Mouse (Mus musculus) spleen, postnatal 0 days (tissue): ENCODE measurements around the gene Mylk2. TPM values are rescaled to one million over a fixed set of nuclear protein-coding genes. Genes with fewer than 3 reads are reported as not detected.

Experiments used
- polyA plus RNA-seq: library from polyadenylated mRNA; unstranded; fragments of >200 nt; fragmentation: Nextera tagmentation; extraction: Ambion mirVana; gene quantifications from 2 replicates; pipeline ENCODE4 v1.2.1, GENCODE M21; 2015

Mylk2 gene
- polyA plus RNA-seq, result 0.04 and 0.12 TPM in 2 replicates

GRCm38 (mm10) chr2:152911031-152911430 lies at the start of gene Mylk2:
TSS of gene Mylk2 (plus strand) at chr2:152911352.

DNA sequence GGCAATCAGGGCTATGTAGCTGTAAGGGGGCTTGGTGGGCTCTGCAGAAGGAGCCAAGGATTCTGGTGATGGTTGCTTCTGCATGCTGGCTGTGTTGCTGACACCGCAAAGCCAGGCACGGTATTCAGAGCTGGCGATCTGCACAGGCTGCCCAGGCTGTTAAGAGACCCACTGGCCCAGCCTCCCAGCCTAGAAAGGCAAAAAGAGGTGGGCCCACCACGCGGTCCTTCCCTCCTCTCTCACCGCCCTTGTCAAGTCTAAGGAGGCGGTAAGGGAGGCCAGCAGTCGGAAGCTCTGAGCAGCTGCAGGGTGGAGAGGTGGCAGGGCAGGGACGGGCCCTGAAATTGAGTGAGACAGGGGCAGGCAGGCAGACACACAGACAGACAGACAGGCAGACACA lies 21.9 kb downstream of the Mylk2 start, which contains the start of gene Foxs1:
Gene Foxs1, minus strand, starts transcription at position 161 of the 400 bp plus-strand sequence.

DNA sequence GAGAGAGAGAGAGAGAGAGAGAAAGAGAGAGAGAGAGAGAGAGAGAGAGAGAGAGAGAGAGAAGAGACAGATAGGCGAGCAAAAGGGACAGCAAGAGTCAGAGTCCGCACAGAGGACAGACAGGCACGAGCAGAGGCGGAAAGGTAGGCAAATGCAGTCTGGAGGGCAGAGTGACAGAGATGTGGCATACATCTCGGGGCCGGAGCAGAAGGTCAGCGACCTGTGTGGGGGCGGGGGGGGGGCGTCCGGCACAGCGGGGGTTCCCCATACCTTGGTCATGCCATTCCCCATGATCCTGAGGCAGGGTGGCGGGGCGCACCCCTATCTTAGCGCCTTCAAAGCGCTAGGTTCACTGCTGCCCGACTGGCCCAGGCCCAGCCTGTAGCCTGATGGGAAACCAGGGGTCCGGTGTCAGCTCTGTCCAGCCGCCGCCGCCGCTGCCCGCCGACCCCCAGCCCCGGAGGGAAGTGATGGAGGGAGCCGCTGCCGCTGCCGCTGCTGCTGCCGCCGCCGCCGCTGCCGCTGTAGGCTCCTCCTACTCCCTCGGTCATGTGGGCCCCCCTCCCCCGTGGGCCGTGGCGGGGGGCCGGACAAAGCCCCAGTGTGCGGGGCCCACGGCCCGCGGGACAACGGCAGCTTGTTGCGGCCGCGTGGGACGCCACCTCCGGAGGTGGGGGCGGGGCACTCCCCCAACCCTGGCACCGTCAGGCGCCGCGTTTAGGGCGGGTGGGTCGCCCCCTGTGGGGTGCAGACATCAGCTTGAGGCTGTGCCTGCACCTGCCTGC lies 40.1 kb downstream of the Mylk2 start, which contains the start of gene Dusp15:
Gene Dusp15, minus strand, starts transcription at position 634 of the 785 bp plus-strand sequence.

DNA sequence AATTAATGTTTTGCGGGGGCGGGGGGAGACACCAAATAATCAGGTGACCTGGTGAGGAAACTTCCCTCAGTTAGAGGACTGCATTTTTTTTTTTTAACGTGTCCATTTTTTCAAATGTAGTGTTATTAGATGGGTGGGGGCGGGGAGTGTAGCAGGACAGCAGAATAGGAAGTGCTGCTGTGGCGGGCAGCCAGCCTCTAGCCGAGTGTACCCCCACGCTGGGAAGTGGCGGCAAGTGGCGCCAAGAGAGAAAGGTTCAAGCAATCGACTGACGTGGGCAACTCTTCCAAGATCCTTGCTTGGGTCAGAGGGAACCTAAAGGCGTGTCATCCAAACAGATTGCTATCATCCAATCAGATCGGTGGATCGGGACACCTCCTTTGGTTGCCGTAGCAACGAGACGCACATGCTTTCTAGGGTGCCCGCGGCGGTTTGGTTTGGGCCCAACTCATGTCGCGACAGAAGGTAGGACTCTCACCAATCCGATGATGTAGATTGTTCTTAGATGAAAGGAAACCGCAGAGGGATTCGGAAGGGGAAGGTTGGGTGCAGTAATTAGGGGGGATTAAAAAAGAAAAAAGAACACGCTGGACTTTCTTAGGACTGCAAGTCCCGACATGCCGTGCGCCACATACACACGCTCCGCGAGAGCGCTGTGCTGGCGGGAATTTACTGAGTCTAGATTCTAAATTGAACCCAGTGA lies 51.1 kb downstream of the Mylk2 start, which contains the start of gene Ttll9:
Gene Ttll9, plus strand, starts transcription at position 395 of the 703 bp plus-strand sequence.

Other genes starting within 250 kb of the Mylk2 start
- gene H13, start 241.9 kb upstream of the Mylk2 start, polyA plus RNA-seq, result 57.9 and 64.3 TPM in 2 replicates
- 15.8 and 17.5 TPM in 2 replicates for gene Mcts2, start 224.3 kb upstream of the Mylk2 start, polyA plus RNA-seq
- gene Id1, start 175.1 kb upstream of the Mylk2 start, polyA plus RNA-seq, result 57.6 and 63.5 TPM in 2 replicates
- gene Cox4i2, start 157.2 kb upstream of the Mylk2 start, polyA plus RNA-seq, result 3.0 and 3.1 TPM in 2 replicates
- 112 and 123 TPM in 2 replicates for gene Bcl2l1, start 79.6 kb upstream of the Mylk2 start, polyA plus RNA-seq
- gene Tpx2, start 63.4 kb upstream of the Mylk2 start, polyA plus RNA-seq, result 56.9 and 59.5 TPM in 2 replicates
- gene Foxs1, start 21.9 kb downstream of the Mylk2 start, polyA plus RNA-seq, result 8.4 and 8.9 TPM in 2 replicates
- 0.06 and 0.13 TPM in 2 replicates for gene Dusp15, start 40.3 kb downstream of the Mylk2 start, polyA plus RNA-seq
- gene Ttll9, start 51.1 kb downstream of the Mylk2 start, polyA plus RNA-seq, result 0.17 and 0.32 TPM in 2 replicates
- gene Pdrg1, start 104.1 kb downstream of the Mylk2 start, polyA plus RNA-seq, result 58.0 and 68.5 TPM in 2 replicates
- 0.05 TPM in 1 of 2 replicates, not detected in the other for gene Xkr7, start 120.5 kb downstream of the Mylk2 start, polyA plus RNA-seq
- 2.3 and 3.1 TPM in 2 replicates for gene Ccm2l, start 154.6 kb downstream of the Mylk2 start, polyA plus RNA-seq
- gene Hck, start 197.1 kb downstream of the Mylk2 start, polyA plus RNA-seq, result 21.3 and 29.9 TPM in 2 replicates
- gene Tm9sf4, start 250.0 kb downstream of the Mylk2 start, polyA plus RNA-seq, result 21.3 and 28.7 TPM in 2 replicates